19 mouse cellular contexts compared by ENCODE assay signal in genomic region chr15:89161397-89161796, GRCm38 (mm10). TPM values are rescaled to one million over a fixed set of nuclear protein-coding genes. Genes with fewer than 3 reads are reported as not detected.
DNase-seq lines count a peak whose midpoint lies in the region; ATAC-seq lines count a peak whose summit lies in the region.
"Had no signal": no experiment of that assay in that cellular context is flagged by ENCODE, and none has a peak within 500 bp of the region (broad histone marks: within the 10 kb centered on the region; RNA-seq: fewer than 3 reads in every experiment).

No protein-coding gene starts in this region.

- H3K36me3 ChIP-seq in hindbrain, embryonic 10.5 days: peaks cover 100% of the 10 kb centered on the region
- peaks cover 100% of the 10 kb centered on the region for H3K36me3 ChIP-seq in hindbrain, embryonic 13.5 days
- H3K36me3 ChIP-seq in limb, embryonic 10.5 days: peaks cover 100% of the 10 kb centered on the region
- peaks cover 100% of the 10 kb centered on the region for H3K36me3 ChIP-seq in heart, embryonic 10.5 days

- no peak for ATAC-seq in hindbrain, embryonic 13.5 days (ENCODE audit: low FRiP score)
- ATAC-seq: forebrain, embryonic 14.5 days had no signal

- no peak overlapping the region for H3K4me2 ChIP-seq in hindbrain, embryonic 13.5 days
- H3K4me2 ChIP-seq: heart, embryonic 11.5 days; hindbrain, embryonic 15.5 days; neural tube, embryonic 13.5 days had no signal

- no peaks in the 10 kb centered on the region; the same call in 1 of the 2 replicates for H3K4me1 ChIP-seq in hindbrain, embryonic 10.5 days (replicated peaks)
- H3K4me1 ChIP-seq in hindbrain, embryonic 13.5 days (replicated peaks): no peaks in the 10 kb centered on the region
- no peaks in the 10 kb centered on the region for H3K4me1 ChIP-seq in limb, embryonic 10.5 days
- H3K4me1 ChIP-seq in heart, embryonic 10.5 days: 0 out of 2 replicates have a peak, but pooled peaks cover 3% of the 10 kb centered on the region
- H3K4me1 ChIP-seq: hindbrain, embryonic 15.5 days; neural tube, embryonic 13.5 days had no signal

- WGBS in hindbrain, embryonic 10.5 days: 90% methylated on average over 9 of the region's 9 CpGs
- WGBS in hindbrain, embryonic 13.5 days: 97% methylated on average over 8 of the region's 9 CpGs
- 89% methylated on average over 9 of the region's 9 CpGs for WGBS in limb, embryonic 10.5 days
- WGBS in heart, embryonic 10.5 days: 82% methylated on average over 9 of the region's 9 CpGs

- no peaks in the 10 kb centered on the region for H3K9me3 ChIP-seq in hindbrain, embryonic 10.5 days
- no peaks in the 10 kb centered on the region for H3K9me3 ChIP-seq in hindbrain, embryonic 13.5 days
- no peaks in the 10 kb centered on the region for H3K9me3 ChIP-seq in limb, embryonic 10.5 days (replicated peaks)
- no peaks in the 10 kb centered on the region for H3K9me3 ChIP-seq in heart, embryonic 10.5 days
- H3K9me3 ChIP-seq: hindbrain, embryonic 15.5 days; neural tube, embryonic 13.5 days had no signal

- H3K27me3 ChIP-seq in hindbrain, embryonic 10.5 days (ENCODE audit: insufficient read depth, poor library complexity, severe bottlenecking): no peaks in the 10 kb centered on the region
- no peaks in the 10 kb centered on the region for H3K27me3 ChIP-seq in hindbrain, embryonic 13.5 days
- H3K27me3 ChIP-seq in limb, embryonic 10.5 days (ENCODE audit: low read depth, poor library complexity, severe bottlenecking): no peaks in the 10 kb centered on the region
- H3K27me3 ChIP-seq in heart, embryonic 10.5 days (ENCODE audit: insufficient read depth, poor library complexity, severe bottlenecking): no peaks in the 10 kb centered on the region
- H3K27me3 ChIP-seq: hindbrain, embryonic 15.5 days; neural tube, embryonic 13.5 days had no signal

- no peak for DNase-seq in hindbrain, embryonic 10.5 days (ENCODE audit: low spot score)
- DNase-seq in urinary bladder, postnatal 14 days (ENCODE audit: low spot score): peak; percentile 80
- no peak for DNase-seq in urinary bladder, adult 2 months (ENCODE audit: low spot score)
- peak; percentile 41 for DNase-seq in lung, postnatal 14 days
- DNase-seq in limb, embryonic 10.5 days (ENCODE audit: low spot score): no peak
- DNase-seq in heart, embryonic 10.5 days (ENCODE audit: low spot score): no peak
- no peak for DNase-seq in spleen, adult 18-20 months
- DNase-seq: adrenal gland, adult 8-10 months; cerebellum, postnatal 25 days; gastrocnemius, postnatal 36 days; heart, postnatal 14 days; kidney, adult 9 months; right cerebral cortex, postnatal 25 days; thymus, adult 2 months had no signal

- H3K27ac ChIP-seq in hindbrain, embryonic 10.5 days: no peak overlapping the region
- no peak overlapping the region for H3K27ac ChIP-seq in hindbrain, embryonic 13.5 days
- H3K27ac ChIP-seq in limb, embryonic 10.5 days: no peak overlapping the region
- H3K27ac ChIP-seq in heart, embryonic 10.5 days: no peak overlapping the region
- H3K27ac ChIP-seq: hindbrain, embryonic 15.5 days; neural tube, embryonic 13.5 days had no signal

- 0 out of 2 replicates have a peak overlapping the region, but pooled peaks have one; percentile 3 for H3K4me3 ChIP-seq in hindbrain, embryonic 10.5 days
- H3K4me3 ChIP-seq in hindbrain, embryonic 13.5 days: no peak overlapping the region
- H3K4me3 ChIP-seq in limb, embryonic 10.5 days: no peak overlapping the region
- no peak overlapping the region for H3K4me3 ChIP-seq in heart, embryonic 10.5 days
- H3K4me3 ChIP-seq: hindbrain, embryonic 15.5 days; neural tube, embryonic 13.5 days had no signal

- H3K9ac ChIP-seq in hindbrain, embryonic 13.5 days: no peak overlapping the region
- H3K9ac ChIP-seq: hindbrain, embryonic 15.5 days; neural tube, embryonic 13.5 days had no signal

RNA-seq across cellular contexts. Expression of gene Mapk11, which starts 12.0 kb away (rescaled TPM):
- polyA plus RNA-seq in hindbrain, embryonic 10.5 days (2016; fragmentation: Nextera tagmentation; extraction: Ambion mirVana): 34.9 and 46.6 TPM in 2 replicates
- polyA plus RNA-seq in hindbrain, embryonic 13.5 days (2015; fragmentation: Nextera tagmentation; extraction: Ambion mirVana): 36.1 and 36.5 TPM in 2 replicates
- polyA plus RNA-seq in urinary bladder, adult 2 months (2012; rRNA removed): 6.6 and 7.5 TPM in 2 replicates
- polyA plus RNA-seq in limb, embryonic 10.5 days (2016; fragmentation: Nextera tagmentation; extraction: Ambion mirVana): 20.3 and 21.8 TPM in 2 replicates
- 4.2 and 4.8 TPM in 2 replicates for polyA plus RNA-seq in heart, embryonic 10.5 days (2016; fragmentation: Nextera tagmentation; extraction: Ambion mirVana)

RNA-seq across cellular contexts. Expression of gene Plxnb2, which starts 19.2 kb away (rescaled TPM):
- 133 and 155 TPM in 2 replicates for polyA plus RNA-seq in hindbrain, embryonic 10.5 days (2016; fragmentation: Nextera tagmentation; extraction: Ambion mirVana)
- polyA plus RNA-seq in hindbrain, embryonic 13.5 days (2015; fragmentation: Nextera tagmentation; extraction: Ambion mirVana): 99.2 and 104 TPM in 2 replicates
- polyA plus RNA-seq in urinary bladder, adult 2 months (2012; rRNA removed): 171 and 187 TPM in 2 replicates
- 147 and 162 TPM in 2 replicates for polyA plus RNA-seq in limb, embryonic 10.5 days (2016; fragmentation: Nextera tagmentation; extraction: Ambion mirVana)
- 106 and 117 TPM in 2 replicates for polyA plus RNA-seq in heart, embryonic 10.5 days (2016; fragmentation: Nextera tagmentation; extraction: Ambion mirVana)

RNA-seq across cellular contexts. Expression of gene Mapk12, which starts 20.9 kb away (rescaled TPM):
- 23.7 and 28.5 TPM in 2 replicates for polyA plus RNA-seq in hindbrain, embryonic 10.5 days (2016; fragmentation: Nextera tagmentation; extraction: Ambion mirVana)
- polyA plus RNA-seq in hindbrain, embryonic 13.5 days (2015; fragmentation: Nextera tagmentation; extraction: Ambion mirVana): 5.9 and 7.1 TPM in 2 replicates
- 44.5 and 49.8 TPM in 2 replicates for polyA plus RNA-seq in urinary bladder, adult 2 months (2012; rRNA removed)
- 21.5 and 26.4 TPM in 2 replicates for polyA plus RNA-seq in limb, embryonic 10.5 days (2016; fragmentation: Nextera tagmentation; extraction: Ambion mirVana)
- 25.4 and 26.4 TPM in 2 replicates for polyA plus RNA-seq in heart, embryonic 10.5 days (2016; fragmentation: Nextera tagmentation; extraction: Ambion mirVana)

RNA-seq across cellular contexts. Expression of gene Hdac10, which starts 32.9 kb away (rescaled TPM):
- polyA plus RNA-seq in hindbrain, embryonic 10.5 days (2016; fragmentation: Nextera tagmentation; extraction: Ambion mirVana): 16.4 and 18.5 TPM in 2 replicates
- 24.3 and 24.5 TPM in 2 replicates for polyA plus RNA-seq in hindbrain, embryonic 13.5 days (2015; fragmentation: Nextera tagmentation; extraction: Ambion mirVana)
- 27.2 and 36.4 TPM in 2 replicates for polyA plus RNA-seq in urinary bladder, adult 2 months (2012; rRNA removed)
- 13.0 and 13.8 TPM in 2 replicates for polyA plus RNA-seq in limb, embryonic 10.5 days (2016; fragmentation: Nextera tagmentation; extraction: Ambion mirVana)
- 18.5 and 19.0 TPM in 2 replicates for polyA plus RNA-seq in heart, embryonic 10.5 days (2016; fragmentation: Nextera tagmentation; extraction: Ambion mirVana)

RNA-seq across cellular contexts. Expression of gene Dennd6b, which starts 34.9 kb away (rescaled TPM):
- 29.7 and 40.1 TPM in 2 replicates for polyA plus RNA-seq in hindbrain, embryonic 10.5 days (2016; fragmentation: Nextera tagmentation; extraction: Ambion mirVana)
- 75.1 and 86.5 TPM in 2 replicates for polyA plus RNA-seq in hindbrain, embryonic 13.5 days (2015; fragmentation: Nextera tagmentation; extraction: Ambion mirVana)
- 16.0 and 23.8 TPM in 2 replicates for polyA plus RNA-seq in urinary bladder, adult 2 months (2012; rRNA removed)
- 21.2 and 27.5 TPM in 2 replicates for polyA plus RNA-seq in limb, embryonic 10.5 days (2016; fragmentation: Nextera tagmentation; extraction: Ambion mirVana)
- polyA plus RNA-seq in heart, embryonic 10.5 days (2016; fragmentation: Nextera tagmentation; extraction: Ambion mirVana): 23.1 and 23.5 TPM in 2 replicates

Comparison
In these comparisons a context has a peak if more than half of its experiments do, and no peak if none do; other contexts are left out.
1. DNase-seq: peak in urinary bladder, postnatal 14 days (single experiment) and lung, postnatal 14 days (single experiment); none in hindbrain, embryonic 10.5 days (single experiment), urinary bladder, adult 2 months (single experiment), limb, embryonic 10.5 days (single experiment), heart, embryonic 10.5 days (single experiment) and spleen, adult 18-20 months (0 of 2).